Mouse (Mus musculus) MEL (cell line): ENCODE data around the gene Dnah5. TPM values are rescaled to one million over a fixed set of nuclear protein-coding genes. Genes with fewer than 3 reads are reported as not detected.

Source experiments
- DNase-seq: peaks from one replicate; pipeline ENCODE4 v3.0.0; 2011; ENCODE audit warnings: low read depth, low spot score
- H3K27ac ChIP-seq: 2 replicates; pipeline ENCODE4 v1.5.1; 2012; ENCODE audit warnings: low read depth, mild to moderate bottlenecking, control low read depth, low read length, moderate library complexity; ENCODE audit not compliant: control insufficient read depth
- H3K27me3 ChIP-seq, 2 experiments: fragments of 150-350 bp in 1 of 2; sonication (generic) in 1 of 2; 2 replicates each; pipeline ENCODE4 v1.6.1; 2012; ENCODE audit warnings: low read length in 2 of 2, mild to moderate bottlenecking in 2 of 2, improper control_type of control experiment in 1 of 2, moderate library complexity in 1 of 2; ENCODE audit not compliant: insufficient read depth in 2 of 2, control insufficient read depth in 1 of 2
- H3K36me3 ChIP-seq, 2 experiments: 2 replicates each; pipeline ENCODE4 v1.6.1; 2012 to 2014; ENCODE audit warnings: low read length in 2 of 2, improper control_type of control experiment in 1 of 2, inconsistent platforms in 1 of 2, mild to moderate bottlenecking in 1 of 2; ENCODE audit not compliant: insufficient read depth in 2 of 2, control insufficient read depth in 1 of 2
- H3K4me1 ChIP-seq, 2 experiments: fragments of 150-350 bp in 1 of 2; sonication (generic) in 1 of 2; 2 replicates each; pipeline ENCODE4 v1.6.1; 2012; ENCODE audit warnings: low read length in 2 of 2, improper control_type of control experiment in 1 of 2, mild to moderate bottlenecking in 1 of 2; ENCODE audit not compliant: insufficient read depth in 2 of 2, control insufficient read depth in 1 of 2
- H3K4me3 ChIP-seq, 2 experiments: fragments of 150-350 bp in 1 of 2; sonication (generic) in 1 of 2; 2 replicates each; pipeline ENCODE4 v1.5.1; 2012; ENCODE audit warnings: low read depth in 2 of 2, low read length in 2 of 2, mild to moderate bottlenecking in 2 of 2, moderate library complexity in 2 of 2, control low read depth in 1 of 2, improper control_type of control experiment in 1 of 2; ENCODE audit not compliant: control insufficient read depth in 1 of 2, insufficient read depth in 1 of 2
- H3K79me2 ChIP-seq: 2 replicates; pipeline ENCODE4 v1.6.1; 2012; ENCODE audit warnings: mild to moderate bottlenecking, low read length, moderate library complexity; ENCODE audit not compliant: control insufficient read depth, poor library complexity, insufficient read depth
- H3K9ac ChIP-seq: 2 replicates; pipeline ENCODE4 v1.6.1; 2012; ENCODE audit warnings: low read depth, mild to moderate bottlenecking, control low read depth, low read length, moderate library complexity; ENCODE audit not compliant: control insufficient read depth, poor library complexity, severe bottlenecking
- H3K9me3 ChIP-seq: fragments of 150-350 bp; sonication (generic); replicated peaks from 2 replicates; pipeline ENCODE4 v1.6.1; 2012; ENCODE audit warnings: mild to moderate bottlenecking, low read length, improper control_type of control experiment, moderate library complexity; ENCODE audit not compliant: insufficient read depth
- BHLHE40 ChIP-seq: IDR thresholded peaks from 2 replicates; pipeline ENCODE4 v1.6.1; 2012; ENCODE audit warnings: low read depth, mild to moderate bottlenecking, inconsistent platforms, low read length, improper control_type of control experiment, borderline replicate concordance
- CHD1 ChIP-seq: IDR thresholded peaks from 2 replicates; pipeline ENCODE4 v1.6.1; 2012; ENCODE audit warnings: low read depth, mild to moderate bottlenecking, inconsistent platforms, low read length, improper control_type of control experiment
- CHD2 ChIP-seq: IDR thresholded peaks from 2 replicates; pipeline ENCODE4 v1.6.1; 2011; ENCODE audit warnings: low read length, improper control_type of control experiment
- CTCF ChIP-seq, 3 experiments: IDR thresholded peaks in 2 of 3; conservative IDR thresholded peaks in 1 of 3; 2 replicates each; pipeline ENCODE4 v1.5.1; 2011 to 2012; ENCODE audit warnings: low read length in 3 of 3, low read depth in 2 of 3, mild to moderate bottlenecking in 2 of 3, improper control_type of control experiment in 1 of 3, inconsistent platforms in 1 of 3, mixed read lengths in 1 of 3, moderate library complexity in 1 of 3; ENCODE audit not compliant: control insufficient read depth in 1 of 3, insufficient read depth in 1 of 3, poor library complexity in 1 of 3, severe bottlenecking in 1 of 3
- E2F4 ChIP-seq: IDR thresholded peaks from 2 replicates; pipeline ENCODE4 v1.6.1; 2011; ENCODE audit warnings: low read depth, low read length, improper control_type of control experiment, borderline replicate concordance
- ETS1 ChIP-seq: IDR thresholded peaks from 2 replicates; pipeline ENCODE4 v1.6.1; 2012; ENCODE audit warnings: low read depth, mild to moderate bottlenecking, inconsistent platforms, low read length, improper control_type of control experiment, moderate library complexity
- GABPA ChIP-seq: IDR thresholded peaks from 2 replicates; pipeline ENCODE4 v1.6.1; 2012; ENCODE audit warnings: low read depth, mild to moderate bottlenecking, inconsistent platforms, low read length, improper control_type of control experiment, moderate library complexity
- KAT2A ChIP-seq: conservative IDR thresholded peaks from 2 replicates; pipeline ENCODE4 v1.6.1; 2012; ENCODE audit warnings: low read depth, low read length, improper control_type of control experiment, inconsistent platforms
- MAZ ChIP-seq: IDR thresholded peaks from 2 replicates; pipeline ENCODE4 v1.6.1; 2012; ENCODE audit warnings: low read depth, mild to moderate bottlenecking, inconsistent platforms, low read length, improper control_type of control experiment
- MXI1 ChIP-seq: IDR thresholded peaks from 2 replicates; pipeline ENCODE4 v1.6.1; 2011; ENCODE audit warnings: mild to moderate bottlenecking, low read depth, low read length, improper control_type of control experiment
- MYB ChIP-seq: IDR thresholded peaks from 2 replicates; pipeline ENCODE4 v1.6.1; 2011; ENCODE audit warnings: mild to moderate bottlenecking, low read depth, low read length, improper control_type of control experiment
- MYC ChIP-seq: IDR thresholded peaks from 2 replicates; pipeline ENCODE4 v1.6.1; 2011; ENCODE audit warnings: low read depth, mild to moderate bottlenecking, low read length, improper control_type of control experiment, moderate library complexity
- NELFE ChIP-seq: IDR thresholded peaks from 2 replicates; pipeline ENCODE4 v1.6.1; 2011; ENCODE audit warnings: low read depth, low read length, improper control_type of control experiment
- NRF1 ChIP-seq: IDR thresholded peaks from 2 replicates; pipeline ENCODE4 v1.6.1; 2014; ENCODE audit warnings: low read depth, mild to moderate bottlenecking, inconsistent platforms, low read length, improper control_type of control experiment, moderate library complexity; ENCODE audit not compliant: poor library complexity, insufficient read depth, severe bottlenecking
- POLR2A ChIP-seq, 2 experiments: IDR thresholded peaks; 2 replicates each; pipeline ENCODE4 v1.6.1; 2011 to 2012; ENCODE audit warnings: low read length in 2 of 2, mild to moderate bottlenecking in 2 of 2, control low read depth in 1 of 2, improper control_type of control experiment in 1 of 2, low read depth in 1 of 2, moderate library complexity in 1 of 2; ENCODE audit not compliant: control insufficient read depth in 1 of 2, insufficient read depth in 1 of 2, poor library complexity in 1 of 2
- POLR2AphosphoS2 ChIP-seq: IDR thresholded peaks from 2 replicates; pipeline ENCODE4 v1.6.1; 2011; ENCODE audit warnings: low read length, improper control_type of control experiment
- RAD21 ChIP-seq: IDR thresholded peaks from 2 replicates; pipeline ENCODE4 v1.6.1; 2011; ENCODE audit warnings: mild to moderate bottlenecking, low read depth, low read length, improper control_type of control experiment
- RCOR1 ChIP-seq: IDR thresholded peaks from 2 replicates; pipeline ENCODE4 v1.6.1; 2012; ENCODE audit warnings: low read depth, mild to moderate bottlenecking, inconsistent platforms, low read length, improper control_type of control experiment
- SIN3A ChIP-seq: IDR thresholded peaks from 2 replicates; pipeline ENCODE4 v1.6.1; 2012; ENCODE audit warnings: low read length, improper control_type of control experiment, inconsistent platforms
- SMC3 ChIP-seq: IDR thresholded peaks from 2 replicates; pipeline ENCODE4 v1.6.1; 2011; ENCODE audit warnings: low read depth, low read length, improper control_type of control experiment
- TAL1 ChIP-seq: IDR thresholded peaks from 2 replicates; pipeline ENCODE4 v1.6.1; 2012; ENCODE audit warnings: mild to moderate bottlenecking, inconsistent platforms, low read length, moderate library complexity, mixed read lengths
- TBP ChIP-seq: IDR thresholded peaks from 2 replicates; pipeline ENCODE4 v1.8.0; 2011; ENCODE audit warnings: low read depth, low read length, improper control_type of control experiment
- TCF12 ChIP-seq: IDR thresholded peaks from 2 replicates; pipeline ENCODE4 v1.6.1; 2014; ENCODE audit warnings: low read depth, mild to moderate bottlenecking, inconsistent platforms, low read length, improper control_type of control experiment, moderate library complexity
- USF2 ChIP-seq, 2 experiments: IDR thresholded peaks; 2 replicates each; pipeline ENCODE4 v1.6.1; 2011 to 2012; ENCODE audit warnings: improper control_type of control experiment in 2 of 2, low read length in 2 of 2, borderline replicate concordance in 1 of 2, inconsistent platforms in 1 of 2, low read depth in 1 of 2, mild to moderate bottlenecking in 1 of 2; ENCODE audit not compliant: insufficient read depth in 1 of 2
- ZKSCAN1 ChIP-seq: IDR thresholded peaks from 2 replicates; pipeline ENCODE4 v1.6.1; 2012; ENCODE audit warnings: low read depth, mild to moderate bottlenecking, inconsistent platforms, low read length, improper control_type of control experiment, moderate library complexity
- ZMIZ1 ChIP-seq: IDR thresholded peaks from 2 replicates; pipeline ENCODE4 v1.6.1; 2012; ENCODE audit warnings: low read depth, mild to moderate bottlenecking, inconsistent platforms, low read length, improper control_type of control experiment, moderate library complexity
- ZNF384 ChIP-seq: IDR thresholded peaks from 2 replicates; pipeline ENCODE4 v1.6.1; 2012; ENCODE audit warnings: low read depth, mild to moderate bottlenecking, inconsistent platforms, low read length, improper control_type of control experiment
- polyA plus RNA-seq, 2 experiments: library from polyadenylated mRNA; stranded (reverse) in 1 of 2; unstranded in 1 of 2; fragments of >175 nt in 1 of 2; fragments of >200 nt in 1 of 2; gene quantifications; 2 replicates each; pipeline versions ENCODE4 v1.2.1 to v1.2.4; 2012; ENCODE audit warnings: low replicate concordance in 2 of 2, low read depth in 1 of 2; ENCODE audit not compliant: insufficient read length in 2 of 2, insufficient read depth in 1 of 2, missing spikeins in 1 of 2
- total RNA-seq: library from RNA; depleted of rRNA; stranded (reverse); fragments of 300-350 nt; gene quantifications from 2 replicates; pipeline ENCODE4 v1.2.3, GENCODE M21; 2012

Gene Dnah5
- total and polyA plus RNA-seq, 3 experiments: not detected

- DNase-seq: no peak
- TF ChIP-seq MAZ: no peak
- TF ChIP-seq MYC: no peak
- TF ChIP-seq E2F4: no peak
- Histone ChIP-seq H3K4me3 (no peak overlapping the region), H3K36me3 (no peaks in the 10 kb centered on the region), H3K27ac (no peak overlapping the region), H3K79me2 (no peaks in the 10 kb centered on the region), H3K27me3 (no peaks in the 10 kb centered on the region), H3K9ac (no peak overlapping the region), H3K4me1 (no peaks in the 10 kb centered on the region), H3K9me3 (no peaks in the 10 kb centered on the region)
Measured at GRCm38 (mm10) chr15:28307884-28308283, 104.3 kb downstream of the Dnah5 start.

GRCm38 (mm10) chr15:28310516-28310915, 107.0 kb downstream of the Dnah5 start:
- Histone ChIP-seq H3K79me2 (no peaks in the 10 kb centered on the region), H3K9me3 (no peaks in the 10 kb centered on the region), H3K27me3 (no peaks in the 10 kb centered on the region; a peak in 1 of 4 replicates), H3K4me3 (no peak overlapping the region), H3K27ac (no peak overlapping the region), H3K9ac (no peak overlapping the region), H3K36me3 (no peaks in the 10 kb centered on the region), H3K4me1 (no peaks in the 10 kb centered on the region)
- TF ChIP-seq ZKSCAN1 (no peak), NELFE (no peak), RCOR1 (no peak), POLR2AphosphoS2 (no peak), ZMIZ1 (no peak), USF2 (IDR thresholded peaks at IDR 0.05; ENCODE audit: borderline replicate concordance in 1 of 2, insufficient read depth in 1 of 2, low read depth in 1 of 2, low read length in 2 of 2) (no peak), ZNF384 (no peak), TAL1 (no peak), TCF12 (no peak), CHD1 (no peak), MXI1 (no peak), E2F4 (no peak), TBP (no peak), MYC (no peak), RAD21 (no peak), CTCF (IDR thresholded peaks at IDR 0.05 in 2 of 3, conservative IDR thresholded peaks at IDR 0.05 in 1 of 3; ENCODE audit: control insufficient read depth in 1 of 3, insufficient read depth in 1 of 3, low read depth in 2 of 3, low read length in 3 of 3, poor library complexity in 1 of 3, severe bottlenecking in 1 of 3) (no peak)
- DNase-seq: no peak

DNA sequence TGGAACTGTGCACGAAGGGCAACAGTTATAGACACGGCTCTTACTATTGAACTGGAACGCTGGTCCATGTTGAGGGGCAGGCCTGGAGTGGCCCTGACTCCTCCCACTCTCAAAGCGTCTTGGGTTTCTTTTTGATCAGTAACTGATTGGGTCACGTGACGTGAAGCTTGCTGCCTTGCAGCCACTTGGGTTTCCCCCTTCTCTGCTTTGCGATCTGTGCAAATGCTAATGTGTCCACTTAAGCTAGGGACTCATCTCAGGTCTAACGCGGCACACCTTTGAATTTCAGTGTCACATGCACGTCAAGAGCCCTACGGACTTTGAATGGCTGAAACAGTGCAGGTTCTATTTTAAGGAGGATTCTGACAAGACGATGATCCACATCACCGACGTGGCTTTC, 109.9 kb downstream of the Dnah5 start:
- H3K4me1 ChIP-seq: no peaks in the 10 kb centered on the region
- no peaks in the 10 kb centered on the region; a peak in 1 of 4 replicates for H3K27me3 ChIP-seq
- TF ChIP-seq NRF1 (no peak), MXI1 (no peak), E2F4 (no peak), RCOR1 (no peak), MAZ (no peak), BHLHE40 (no peak), KAT2A (no peak), SMC3 (no peak), ZMIZ1 (no peak), CHD2 (no peak), ETS1 (no peak), GABPA (no peak), ZKSCAN1 (no peak), NELFE (no peak), POLR2A (IDR thresholded peaks at IDR 0.05; ENCODE audit: control insufficient read depth in 1 of 2, insufficient read depth in 1 of 2, low read depth in 1 of 2, low read length in 2 of 2, poor library complexity in 1 of 2) (no peak), MYC (no peak), MYB (no peak), CHD1 (no peak), SIN3A (no peak)
- no peak overlapping the region for H3K4me3 ChIP-seq
- H3K27ac ChIP-seq: no peak overlapping the region
- no peak overlapping the region for H3K9ac ChIP-seq
- no peak for DNase-seq
- no peaks in the 10 kb centered on the region for H3K36me3 ChIP-seq
- H3K9me3 ChIP-seq: no peaks in the 10 kb centered on the region
- H3K79me2 ChIP-seq: no peaks in the 10 kb centered on the region
